Mouse (Mus musculus) thymus, postnatal 14 days (tissue): ENCODE measurements around the gene Tcaim.
A peak's percentile ranks its signal among the peaks of the same experiment; 100 is the strongest.
"Not testable (repeated sequence)": the region's sequence is repeated elsewhere in the genome, so short reads cannot be mapped to it uniquely, and the experiment has no call there.

Source experiments
- DNase-seq: peaks from one replicate; pipeline ENCODE4 v3.0.0; 2021

The Tcaim gene

GRCm38 (mm10) chr9:122855141-122855540, 49.8 kb downstream of the Tcaim start:
- not testable (repeated sequence) for DNase-seq

GRCm38 (mm10) chr9:122855617-122856016, 50.3 kb downstream of the Tcaim start:
- no peak for DNase-seq

GRCm38 (mm10) chr9:122856716-122857115, 51.4 kb downstream of the Tcaim start:
- no peak for DNase-seq

- DNase-seq: no peak
These were observed 55.4 kb downstream of the Tcaim start for GRCm38 (mm10) chr9:122860752-122861151.

GRCm38 (mm10) chr9:122863731-122864130, 58.4 kb downstream of the Tcaim start:
- DNase-seq: no peak

- DNase-seq: no peak
These were observed 59.5 kb downstream of the Tcaim start for GRCm38 (mm10) chr9:122864848-122865247.

- peak; percentile 87 for DNase-seq
These were observed 60.4 kb downstream of the Tcaim start, which contains the start of gene Zfp445 for GRCm38 (mm10) chr9:122865697-122866166. Gene Zfp445, minus strand, starts transcription at chr9:122866006.

GRCm38 (mm10) chr9:122866192-122866591, 60.9 kb downstream of the Tcaim start:
- no peak for DNase-seq

- DNase-seq: no peak
These were observed 67.3 kb downstream of the Tcaim start for GRCm38 (mm10) chr9:122872595-122872994.

GRCm38 (mm10) chr9:122874653-122875052, 69.3 kb downstream of the Tcaim start:
- no peak for DNase-seq

GRCm38 (mm10) chr9:122875145-122875544, 69.8 kb downstream of the Tcaim start:
- no peak for DNase-seq

GRCm38 (mm10) chr9:122885385-122885784, 80.0 kb downstream of the Tcaim start, which contains the start of gene Zkscan7:
Gene Zkscan7, plus strand, starts transcription at chr9:122885685.
- DNase-seq: no peak
